Mouse (Mus musculus) mature B cell (primary cell): ENCODE data around the gene Lrwd1.
"Not testable (repeated sequence)": the region's sequence is repeated elsewhere in the genome, so short reads cannot be mapped to it uniquely, and the experiment has no call there.

Experiments used
- in situ Hi-C: fragments of 300-500 bp; cut with MboI; formaldehyde crosslinking; loops from 2 replicates; pipeline ENCODE4 v1.14.3; 2019

The Lrwd1 gene

DNA sequence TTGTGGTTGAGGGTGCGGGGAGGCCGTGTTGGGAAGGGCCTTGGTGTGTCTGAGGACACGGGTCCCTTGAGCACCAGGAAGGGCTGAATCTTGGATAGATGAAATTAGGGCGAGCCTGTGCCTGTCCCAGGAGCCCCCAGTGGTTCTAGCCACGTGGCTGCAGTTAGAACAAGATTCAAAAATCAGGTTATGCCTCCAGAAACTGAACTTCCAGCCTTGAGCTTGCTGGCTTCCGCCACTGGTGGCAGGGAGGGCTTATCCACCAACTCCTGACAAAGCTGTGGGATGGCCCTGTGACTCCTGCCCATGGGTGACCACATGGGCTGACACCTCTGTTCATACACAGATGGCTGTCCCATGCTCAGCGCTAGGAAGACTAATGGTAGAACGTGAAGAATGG, 11.8 kb upstream of the Lrwd1 start:
- in situ Hi-C loops, result no loop called here

DNA sequence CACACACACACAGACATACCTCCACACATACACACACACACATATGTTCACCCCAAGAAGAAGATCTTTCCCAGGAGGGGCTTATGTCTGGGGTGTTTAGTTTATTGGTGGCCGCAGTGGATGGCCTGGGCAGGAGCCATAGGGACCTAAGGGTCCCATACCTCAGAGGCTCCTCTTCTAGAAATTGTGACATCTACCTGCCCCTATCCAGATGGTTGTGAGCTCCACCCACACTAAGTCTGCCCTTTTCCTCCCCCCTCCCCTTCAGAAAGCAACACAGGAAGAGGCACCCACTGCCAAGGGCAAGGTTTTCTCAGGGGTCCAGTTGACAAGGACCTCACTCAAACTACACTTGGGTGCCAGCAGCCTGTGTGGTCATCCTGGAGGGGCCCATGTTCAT, 11.1 kb upstream of the Lrwd1 start:
- in situ Hi-C loops, result no loop called here

DNA sequence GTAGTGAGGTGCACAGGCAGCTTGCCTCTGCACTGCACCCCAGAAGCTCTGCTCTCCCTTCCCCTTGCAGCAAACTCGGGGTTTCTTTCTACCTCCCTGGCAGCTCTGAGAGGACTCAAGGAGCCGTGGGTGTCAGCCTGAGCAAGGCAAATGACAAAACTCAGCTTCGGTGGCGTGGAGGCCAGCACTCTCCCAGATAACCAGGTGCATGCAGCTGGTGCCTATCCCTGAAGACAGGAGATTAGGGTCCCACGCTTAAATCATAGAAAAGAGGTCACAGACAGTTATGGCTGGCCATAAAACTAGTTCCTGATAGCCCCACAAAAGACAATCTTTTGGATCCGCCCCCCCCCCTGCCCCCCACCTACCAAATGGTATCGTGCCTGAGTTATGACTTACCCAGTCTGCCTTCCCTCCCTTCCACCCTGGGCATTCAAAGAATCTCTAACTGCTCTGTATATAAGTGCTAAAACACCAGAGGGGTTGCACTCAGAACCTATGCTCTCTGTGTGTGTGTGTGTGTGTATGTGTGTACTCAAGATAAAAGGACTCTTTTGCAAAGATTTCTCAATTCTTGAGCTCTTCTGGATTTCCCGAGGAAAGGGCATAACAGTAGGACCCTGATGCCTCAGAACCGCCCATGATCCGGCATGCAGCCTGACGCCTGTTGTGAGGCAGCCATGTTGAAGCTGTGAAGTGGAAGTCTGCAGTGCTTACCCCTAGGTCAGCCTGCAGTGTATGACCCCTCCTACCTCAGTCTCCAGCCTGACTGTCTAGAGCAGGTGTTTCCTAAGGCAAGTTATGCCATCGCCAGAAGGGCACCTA, 8.9 kb upstream of the Lrwd1 start:
- in situ Hi-C loops, result loop anchor here (5.0 kb wide), 1 partner anchor 32 kb away; no protein-coding TSS in a partner anchor

DNA sequence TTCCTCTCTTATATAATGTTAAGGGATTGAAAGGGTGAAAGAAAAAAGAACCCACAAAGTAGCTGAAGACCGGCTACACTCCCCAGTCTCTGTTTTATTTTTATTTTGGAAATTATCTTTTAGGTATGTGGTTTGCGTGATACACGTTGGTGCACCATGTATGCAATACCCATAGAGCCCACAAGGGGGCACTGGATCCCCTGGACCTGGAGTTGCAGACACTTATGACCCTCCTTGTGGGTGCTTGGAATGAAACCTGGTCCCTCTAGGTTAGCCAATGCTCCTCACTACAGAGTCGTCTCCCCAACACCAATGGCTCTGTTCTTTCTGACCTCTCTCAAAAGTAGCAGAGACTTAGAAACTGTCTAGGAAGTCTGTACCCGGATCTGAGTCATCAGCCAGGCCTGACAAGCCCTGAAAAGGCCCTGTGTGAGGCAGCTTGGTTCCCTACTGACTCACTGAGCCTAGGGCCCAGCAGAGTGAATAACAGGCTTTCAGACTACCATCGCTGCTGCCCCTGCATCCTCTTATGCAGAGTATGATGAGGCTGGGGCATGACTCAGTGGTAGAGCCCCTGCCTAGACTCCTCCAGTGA, 7.4 kb upstream of the Lrwd1 start:
- in situ Hi-C loops, result loop anchor here (5.0 kb wide), 1 partner anchor 34 kb away; no protein-coding TSS in a partner anchor

DNA sequence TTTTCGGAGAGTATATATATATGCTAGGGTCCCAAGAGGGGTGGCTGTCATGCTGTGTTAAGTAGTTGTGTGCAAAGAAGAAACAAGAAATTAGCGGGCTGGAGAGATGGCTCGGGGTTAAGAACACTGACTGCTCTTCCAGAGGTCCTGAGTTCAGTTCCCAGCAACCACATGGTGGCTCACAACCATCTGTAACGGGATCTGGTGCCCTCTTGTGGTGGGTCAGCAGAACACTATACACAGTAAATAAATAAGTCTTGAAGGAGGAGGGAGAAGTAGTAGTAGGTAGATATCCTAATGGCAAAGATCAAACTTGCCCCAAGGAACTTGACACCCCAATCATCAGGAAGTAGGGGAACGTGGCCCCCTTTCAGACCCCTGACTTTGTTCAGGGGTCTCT, 6.9 kb upstream of the Lrwd1 start:
- in situ Hi-C loops, result loop anchor here (5.0 kb wide), 1 partner anchor 35 kb away; no protein-coding TSS in a partner anchor

DNA sequence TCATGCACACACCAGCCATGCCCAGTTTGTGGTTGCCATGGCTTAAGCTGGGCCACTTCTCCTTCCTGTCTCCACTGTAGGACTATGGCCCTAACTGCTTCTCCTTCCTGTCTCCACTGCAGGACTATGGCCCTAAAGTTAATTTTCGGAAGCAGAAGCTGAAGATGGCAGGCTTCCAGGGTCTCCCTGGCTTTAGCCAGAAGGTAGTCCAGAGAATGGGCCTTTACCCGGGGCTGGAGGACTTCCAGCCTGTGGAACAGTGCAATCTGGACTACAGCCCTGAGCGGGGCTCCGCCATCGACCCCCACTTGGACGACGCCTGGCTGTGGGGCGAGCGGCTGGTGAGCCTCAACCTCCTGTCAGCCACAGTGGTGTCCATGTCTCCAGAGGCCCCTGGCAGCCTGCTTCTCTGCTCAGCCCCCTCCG, 4.2 kb upstream of the Lrwd1 start:
- in situ Hi-C loops, result loop anchor here (5.0 kb wide), 1 partner anchor 37 kb away; no protein-coding TSS in a partner anchor

DNA sequence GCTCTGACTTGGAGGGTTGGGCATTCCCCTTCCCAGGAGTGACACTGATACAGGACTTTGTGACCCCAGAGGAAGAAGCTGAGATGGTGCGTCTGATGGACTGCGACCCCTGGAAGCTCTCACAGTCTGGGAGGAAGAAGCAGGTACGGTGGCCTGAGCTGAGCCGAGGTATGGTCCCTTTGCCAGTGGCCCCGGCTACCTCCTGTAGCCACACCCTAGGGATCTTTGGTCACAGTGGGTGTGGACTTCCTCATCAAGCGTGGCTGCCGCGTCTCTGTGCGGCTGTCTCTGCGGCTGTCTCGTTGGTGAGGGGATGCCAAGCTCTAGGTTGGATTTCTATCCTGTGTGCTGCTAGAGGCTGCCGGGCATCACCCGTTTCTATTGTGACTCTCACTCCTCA, 3.5 kb upstream of the Lrwd1 start:
- in situ Hi-C loops, result no loop called here

DNA sequence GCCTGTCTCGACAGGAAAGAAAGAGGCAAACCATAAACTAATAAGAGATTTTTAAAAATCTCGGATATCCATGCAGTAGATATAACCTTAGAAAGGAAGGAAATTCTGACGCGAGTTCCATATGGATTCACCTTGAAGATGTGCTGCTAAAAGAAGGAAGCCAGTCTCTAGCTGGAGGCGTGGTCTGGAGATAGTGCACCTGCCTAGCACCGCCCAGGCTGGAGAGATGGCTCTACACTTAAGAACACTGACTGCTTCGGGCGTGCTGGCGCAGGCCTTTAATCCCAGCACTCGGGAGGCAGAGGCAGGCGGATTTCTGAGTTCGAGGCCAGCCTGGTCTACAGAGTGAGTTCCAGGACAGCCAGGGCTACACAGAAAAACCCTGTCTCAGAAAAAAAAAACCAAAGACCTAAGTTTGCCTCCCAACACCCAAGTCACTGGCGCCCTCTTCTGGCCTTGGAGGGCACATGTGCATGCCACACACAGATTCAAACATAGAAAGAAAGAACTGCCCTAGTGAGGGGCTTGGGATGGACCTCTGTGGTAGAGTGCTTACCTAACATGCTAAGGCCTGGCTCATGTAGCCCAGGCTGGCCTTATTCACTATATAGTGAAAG, 1.9 kb upstream of the Lrwd1 start:
- in situ Hi-C loops, result no loop called here

DNA sequence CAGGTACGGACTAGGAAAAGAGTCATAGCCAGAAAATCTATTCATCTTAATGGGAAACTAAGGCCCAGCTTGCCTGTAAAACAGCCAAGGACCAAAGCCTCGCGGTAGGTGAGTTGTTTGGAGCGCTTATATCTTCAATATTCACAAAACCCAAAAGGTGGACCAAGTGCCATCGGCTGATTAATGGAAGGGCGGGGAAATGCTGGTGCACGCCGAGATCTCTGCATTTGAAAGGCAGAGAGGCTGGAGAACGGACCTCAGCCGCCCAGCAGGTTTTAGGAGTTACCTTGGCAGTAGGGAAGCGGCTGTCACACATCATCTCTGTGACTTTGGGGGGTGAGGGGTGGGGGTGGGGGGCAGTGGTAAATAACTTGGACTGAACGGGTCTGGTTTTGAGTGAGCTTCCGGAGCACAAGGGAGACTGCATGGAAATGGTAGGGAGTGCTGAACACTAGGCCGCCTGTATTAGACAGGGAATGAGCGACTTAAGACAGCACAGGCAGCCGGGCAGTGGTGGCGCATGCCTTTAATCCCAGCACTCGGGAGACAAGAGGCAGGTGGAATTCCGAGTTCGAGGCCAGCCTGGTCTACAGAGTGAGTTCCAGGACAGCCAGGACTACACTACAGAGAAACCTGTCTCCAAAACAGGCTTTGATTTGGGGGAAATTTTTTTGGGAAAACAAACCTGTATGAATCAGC, 567 bp upstream of the Lrwd1 start:
- in situ Hi-C loops, result no loop called here

DNA sequence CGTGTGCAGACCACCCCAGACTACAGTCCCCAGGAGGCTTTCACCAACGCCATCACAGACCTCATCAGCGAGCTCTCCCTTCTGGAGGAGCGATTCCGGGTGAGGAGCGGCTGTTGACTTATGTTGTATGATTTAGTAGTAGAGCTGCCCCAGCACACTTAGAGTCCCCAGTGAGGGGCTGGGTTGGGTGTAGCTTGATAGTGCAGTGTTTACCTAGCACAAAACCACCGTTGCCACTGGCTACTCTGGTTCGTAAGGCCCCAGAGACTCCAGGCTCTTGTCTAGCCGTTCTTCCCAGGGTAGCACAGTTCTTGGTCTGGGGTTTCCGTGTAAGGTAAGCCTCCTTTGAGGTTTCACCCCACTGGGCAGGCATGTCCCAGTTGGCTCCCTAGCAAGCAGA, 13.7 kb downstream of the Lrwd1 start:
- in situ Hi-C loops, result no loop called here

DNA sequence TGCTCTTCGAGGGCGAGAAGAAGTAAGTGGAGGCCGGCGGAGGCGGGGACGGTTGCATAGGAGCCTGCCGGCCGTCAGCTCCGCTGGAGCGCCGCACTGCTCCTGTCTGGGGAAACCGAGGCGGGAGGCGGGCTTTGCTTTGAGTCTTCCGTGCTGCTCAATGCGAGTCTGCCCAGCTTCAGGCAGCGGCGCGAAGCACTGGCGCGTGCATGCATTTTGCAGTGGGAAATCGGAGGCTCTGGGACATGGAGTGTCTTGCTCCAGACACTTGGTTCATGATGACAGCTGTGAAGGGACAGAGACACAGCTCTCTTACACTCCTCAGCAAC, 19.1 kb downstream of the Lrwd1 start:
- in situ Hi-C loops, result no loop called here

DNA sequence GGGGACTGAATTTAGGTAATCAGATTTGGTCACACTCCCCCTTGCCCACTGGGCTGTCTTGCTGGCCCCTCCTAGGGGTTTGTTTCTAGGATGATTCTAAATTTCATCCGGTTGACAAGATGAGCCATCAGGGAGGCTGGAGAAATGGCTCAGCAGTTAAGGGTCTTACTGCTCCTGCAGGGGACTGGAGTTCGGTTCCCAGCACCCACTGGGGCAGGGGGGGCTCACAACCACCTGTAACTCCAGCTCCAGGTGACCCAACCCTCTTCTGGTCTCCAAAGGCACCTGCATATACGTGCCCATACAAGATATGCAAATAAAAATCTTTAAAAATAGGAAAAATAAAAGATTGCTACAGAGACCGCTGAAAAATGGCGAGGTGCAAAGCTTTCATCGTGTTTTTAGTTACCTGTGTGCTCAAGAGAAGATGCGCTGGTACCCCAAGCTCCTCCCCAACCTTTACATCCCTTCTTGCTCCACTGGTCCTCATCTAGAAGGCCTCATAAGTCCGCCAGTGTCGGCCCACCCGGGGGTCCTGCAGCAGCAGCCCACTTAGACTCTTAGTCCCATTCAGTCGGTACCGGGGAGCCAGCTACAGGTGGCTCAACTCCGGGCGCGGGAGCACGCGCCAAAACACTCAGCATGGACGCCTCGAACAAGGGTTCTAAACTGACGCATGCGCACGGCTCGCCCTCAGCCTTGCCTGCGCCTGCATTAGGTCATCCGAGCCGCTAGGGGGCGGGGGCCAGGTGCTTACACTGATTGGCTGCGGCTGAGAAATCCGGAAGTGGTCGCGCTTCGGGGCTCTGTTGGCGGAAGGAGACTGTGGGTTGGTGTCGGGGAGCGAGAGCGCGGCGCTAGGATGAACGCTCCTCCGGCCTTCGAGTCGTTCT, 19.7 kb downstream of the Lrwd1 start, which contains the start of gene Polr2j:
Polr2j (plus strand) TSS at position 741 of the 893 bp plus-strand sequence.
- in situ Hi-C loops, result no loop called here

DNA sequence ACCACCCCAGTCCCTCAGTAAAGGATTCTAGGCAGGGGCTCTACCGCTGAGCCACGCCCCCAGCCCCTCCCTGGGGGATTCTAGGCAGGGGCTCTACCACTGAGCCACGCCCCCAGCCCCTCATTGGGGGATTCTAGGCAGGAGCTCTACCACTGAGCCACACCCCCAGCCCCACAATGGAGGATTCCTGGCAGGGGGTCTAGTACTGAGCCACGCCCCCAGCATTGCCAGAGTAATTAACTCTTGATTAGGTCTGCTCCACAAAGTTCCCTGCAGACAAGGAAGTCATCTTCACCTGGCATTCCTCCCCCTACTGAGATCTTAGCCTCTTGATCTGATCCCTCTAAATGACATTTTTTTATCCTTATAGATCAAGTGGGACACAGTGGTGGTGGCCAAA, 22.3 kb downstream of the Lrwd1 start:
- in situ Hi-C loops, result not testable (repeated sequence)

DNA sequence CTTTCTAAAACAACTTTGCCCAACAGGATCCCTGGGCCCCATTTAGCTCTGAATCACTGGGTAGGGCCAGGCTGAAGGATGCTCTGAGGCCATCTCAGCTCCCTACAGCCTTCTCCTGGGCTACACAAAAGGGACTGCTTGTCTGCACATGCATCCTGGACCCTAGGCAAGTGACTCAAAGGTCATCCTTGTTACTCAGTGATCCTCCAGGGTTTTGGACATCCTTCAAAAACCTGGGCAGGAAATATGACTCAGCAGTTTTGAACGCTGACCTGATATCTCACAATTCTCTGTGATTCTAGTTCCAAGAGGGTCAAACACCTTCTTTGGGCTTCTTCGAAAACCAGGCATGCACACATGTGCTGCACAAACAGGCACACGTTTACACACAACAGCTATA, 26.8 kb downstream of the Lrwd1 start:
- in situ Hi-C loops, result no loop called here

DNA sequence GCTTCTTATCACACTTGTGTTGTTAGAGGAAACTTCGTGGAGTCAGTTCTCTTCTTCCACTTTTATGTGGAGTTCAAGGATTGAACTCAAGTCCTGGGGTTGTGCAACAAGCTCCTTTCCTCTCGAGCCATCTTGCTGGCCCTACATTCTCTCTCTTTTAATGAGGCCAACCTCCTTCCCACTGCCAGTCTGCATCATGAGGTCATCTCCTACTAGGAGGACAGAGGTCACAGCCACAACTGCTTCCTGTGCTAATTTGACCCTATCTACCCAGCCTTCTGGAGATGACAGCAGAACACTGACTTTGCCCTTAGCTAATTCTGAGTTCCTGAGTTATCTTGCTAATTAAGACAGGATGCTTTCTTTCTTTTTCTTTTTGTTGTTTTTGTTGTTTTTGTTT, 27.4 kb downstream of the Lrwd1 start:
- in situ Hi-C loops, result no loop called here

DNA sequence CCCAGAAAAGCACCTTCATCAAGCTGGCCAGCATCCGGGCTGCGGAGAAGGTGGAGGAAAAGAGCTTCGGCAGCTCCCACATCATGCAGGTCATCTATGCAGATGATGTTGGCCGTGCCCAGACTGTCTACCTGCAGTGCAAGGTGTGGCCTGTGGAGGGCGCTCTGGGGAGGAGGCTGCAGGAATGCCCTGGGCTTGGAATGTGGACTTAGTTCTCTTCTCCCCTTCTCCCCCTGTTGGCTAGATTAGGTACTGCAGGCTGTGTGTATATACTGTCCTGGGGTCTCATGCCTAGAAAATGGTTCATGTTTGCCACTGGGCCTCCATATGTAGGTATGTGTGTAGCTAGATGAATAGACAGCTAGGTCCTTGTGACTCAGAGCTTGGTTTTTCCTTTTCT, 31.4 kb downstream of the Lrwd1 start:
- in situ Hi-C loops, result no loop called here

DNA sequence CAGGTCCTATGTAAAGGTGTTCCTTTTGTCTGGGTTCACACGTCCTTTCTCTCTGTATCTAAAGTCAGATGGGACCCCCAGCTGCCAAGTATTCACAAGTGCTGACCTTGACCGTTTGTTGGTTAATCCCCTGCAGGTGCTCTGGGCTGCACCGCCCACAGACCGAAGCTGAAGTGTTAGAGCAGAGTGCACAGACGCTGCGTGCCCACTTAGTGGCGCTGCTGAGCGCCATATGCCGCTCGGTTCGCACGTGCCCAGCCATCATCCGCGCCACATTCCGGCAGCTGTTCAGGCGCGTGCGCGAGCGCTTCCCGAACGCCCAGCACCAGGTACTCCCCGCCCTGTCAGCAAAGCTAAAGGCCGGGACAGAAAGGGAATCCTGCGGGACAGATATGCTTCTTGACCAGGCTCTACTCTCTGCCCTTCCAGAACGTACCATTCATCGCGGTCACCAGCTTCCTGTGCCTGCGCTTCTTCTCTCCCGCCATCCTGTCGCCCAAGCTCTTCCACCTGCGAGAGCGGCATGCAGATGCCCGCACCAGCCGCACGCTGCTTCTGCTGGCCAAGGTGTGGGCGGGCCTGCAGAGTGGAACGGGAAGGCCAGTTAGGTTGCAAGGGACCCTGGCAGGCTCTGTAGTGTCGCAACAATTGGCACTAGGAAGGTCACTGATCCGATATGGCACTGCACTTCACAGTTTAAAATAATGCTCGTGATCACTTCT, 33.6 kb downstream of the Lrwd1 start:
- in situ Hi-C loops, result no loop called here

DNA sequence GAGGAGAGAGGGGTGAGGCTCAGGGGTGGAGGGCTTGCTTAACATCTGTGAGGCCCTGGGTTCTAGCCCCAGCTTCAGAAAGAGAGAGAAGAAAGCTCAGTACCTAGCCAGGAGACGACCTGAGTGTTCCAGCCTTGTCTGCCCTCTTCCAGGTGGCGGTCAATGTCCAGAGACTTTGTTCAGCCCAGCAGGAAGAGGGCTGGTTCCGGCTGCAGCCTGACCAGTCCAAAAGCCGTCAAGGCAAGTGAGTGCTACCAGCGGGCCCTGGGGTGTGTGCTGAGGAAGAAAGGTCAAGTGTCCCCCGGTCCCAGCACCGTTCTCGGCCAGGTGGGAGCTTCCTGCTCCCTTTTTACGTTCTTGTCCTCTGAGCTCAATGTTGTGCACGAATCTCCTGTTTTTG, 37.3 kb downstream of the Lrwd1 start:
- in situ Hi-C loops, result no loop called here

DNA sequence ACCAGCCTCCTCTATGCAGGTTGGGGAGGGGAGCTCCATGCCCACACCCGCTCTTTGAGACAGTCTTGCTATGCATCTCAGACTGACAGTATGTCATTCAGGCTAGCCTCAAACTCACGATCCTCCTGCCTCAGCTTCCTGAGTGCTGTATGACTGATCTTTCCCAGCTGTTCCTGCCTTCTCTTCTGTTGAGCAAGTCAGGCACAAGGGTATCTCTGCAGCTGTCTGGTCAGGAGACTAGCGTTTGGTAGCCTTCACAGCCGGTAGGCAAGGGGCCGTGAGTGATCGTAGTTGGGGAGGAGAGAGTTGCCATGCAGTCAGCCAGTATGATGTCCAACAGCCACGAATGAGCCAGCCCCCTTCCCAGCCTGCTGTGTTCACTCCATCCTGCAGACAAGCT, 40.8 kb downstream of the Lrwd1 start:
- in situ Hi-C loops, result no loop called here

DNA sequence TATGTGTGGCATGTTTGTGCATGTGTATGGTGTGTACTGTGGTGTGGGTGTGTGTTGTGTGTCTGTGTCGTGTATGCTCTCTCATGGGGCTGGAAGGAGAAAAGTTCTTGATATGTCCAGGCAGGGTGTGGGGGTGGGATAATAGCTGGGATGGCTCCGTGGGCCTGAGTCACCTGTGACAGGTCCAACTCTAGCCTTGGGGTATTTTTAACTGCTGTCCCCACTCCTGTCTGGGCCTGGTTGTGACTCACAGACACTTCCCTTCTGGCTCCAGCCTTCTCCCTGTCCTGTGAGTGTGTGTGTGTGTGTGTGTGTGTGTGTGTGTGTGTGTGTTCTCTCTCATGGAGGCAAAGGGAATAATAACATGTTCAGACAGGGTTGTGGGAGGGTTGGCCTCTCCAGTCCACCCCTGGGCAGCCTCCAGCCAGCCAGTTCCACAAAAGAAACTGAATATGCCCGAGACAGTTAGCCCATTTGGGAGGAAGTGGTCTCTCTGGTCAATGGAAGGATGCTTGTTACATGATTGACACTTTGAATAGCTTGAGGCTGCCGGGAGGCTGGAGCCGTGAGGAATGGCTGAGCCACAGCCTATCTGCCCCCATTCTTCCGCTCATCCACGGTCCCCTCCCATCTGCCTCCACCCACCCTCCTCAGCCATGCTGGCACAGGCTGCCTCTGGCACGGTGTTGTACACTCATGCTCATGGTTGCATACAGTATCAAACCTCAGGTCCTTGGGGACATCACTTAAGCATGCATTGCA, 41.4 kb downstream of the Lrwd1 start:
- in situ Hi-C loops, result no loop called here
